Mouse (Mus musculus) bone marrow, adult 2 months (tissue): Measurements from ENCODE around the gene Clcn2. TPM values are rescaled to one million over a fixed set of nuclear protein-coding genes. Genes with fewer than 3 reads are reported as not detected.

ENCODE experiments used
- H3K27ac ChIP-seq: fragments of 200-500 bp; 2 replicates; pipeline ENCODE4 v1.5.1; 2012; ENCODE audit warnings: low read depth, mild to moderate bottlenecking, control low read depth, inconsistent platforms, low read length; ENCODE audit not compliant: control insufficient read depth, poor library complexity, insufficient read depth
- H3K4me1 ChIP-seq: fragments of 200-500 bp; 2 replicates; pipeline ENCODE4 v1.6.1; 2011; ENCODE audit warnings: low read length; ENCODE audit not compliant: control insufficient read depth, insufficient read depth
- H3K4me3 ChIP-seq: fragments of 200-500 bp; replicated peaks from 2 replicates; pipeline ENCODE3; 2011; ENCODE audit warnings: mild to moderate bottlenecking, low read depth, low read length, control low read depth; ENCODE audit not compliant: control insufficient read depth
- CTCF ChIP-seq: fragments of 200-500 bp; IDR thresholded peaks from 2 replicates; pipeline ENCODE4 v1.5.1; 2011; ENCODE audit warnings: low read length, control low read depth; ENCODE audit not compliant: control insufficient read depth, insufficient read depth
- POLR2A ChIP-seq: fragments of 200-500 bp; IDR thresholded peaks from 2 replicates; pipeline ENCODE4 v1.6.1; 2011; ENCODE audit warnings: low read depth, mild to moderate bottlenecking, control low read depth, low read length, borderline replicate concordance; ENCODE audit not compliant: control insufficient read depth
- WGBS: fragments of 180-500 bp; shearing (Covaris S2); methylation state at CpG from one replicate; pipeline ENCODE4 v1.1.7; 2018; 5-methylcytosine and 5-hydroxymethylcytosine counted together
- polyA plus RNA-seq: library from polyadenylated mRNA; stranded (reverse); fragments of >200 nt; gene quantifications from 2 replicates; pipeline ENCODE4 v1.2.4, GENCODE M21; 2011; ENCODE audit warnings: low replicate concordance; ENCODE audit not compliant: missing spikeins, insufficient read depth, insufficient read length

The Clcn2 gene
- polyA plus RNA-seq: 12.8 and 23.1 TPM in 2 replicates

DNA sequence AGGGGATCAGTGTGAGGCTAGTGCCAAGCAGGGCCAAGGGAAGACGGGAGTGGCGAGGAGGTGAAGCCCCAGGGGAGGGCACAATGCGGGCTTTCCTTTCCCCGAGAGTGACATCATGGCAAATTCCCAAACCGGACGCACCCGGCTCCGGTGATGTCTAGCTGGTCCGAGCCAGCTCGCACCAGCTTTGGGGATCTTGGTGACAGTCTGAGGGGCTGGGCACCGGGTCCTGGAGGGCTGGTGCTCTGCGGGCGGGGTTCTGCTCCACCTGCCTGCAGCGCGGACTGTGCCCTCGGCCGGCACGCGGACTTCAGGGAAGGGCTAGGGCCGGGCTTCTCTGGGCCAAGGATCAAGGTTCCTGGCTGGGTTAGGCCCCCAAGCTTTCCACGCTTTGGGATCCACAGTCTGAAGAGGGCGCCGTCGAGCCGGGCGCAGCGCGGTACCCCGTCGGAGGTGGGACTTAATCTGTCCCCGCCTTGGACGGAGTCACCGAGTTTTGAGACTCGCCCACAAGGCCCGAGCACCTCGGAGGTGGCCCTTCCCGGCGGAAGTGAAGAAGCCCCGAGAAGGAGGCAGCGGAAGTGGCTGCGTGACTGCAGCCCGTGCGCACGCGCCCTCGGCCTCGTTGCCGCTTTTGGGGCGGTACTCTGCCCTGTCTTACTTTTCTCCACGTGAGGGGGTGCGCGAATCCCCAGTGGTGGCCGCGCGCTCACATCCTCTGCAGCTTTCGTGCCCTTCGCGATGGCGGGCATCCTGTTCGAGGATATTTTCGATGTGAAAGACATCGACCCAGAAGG lies at the start of gene Clcn2, which contains the start of gene Polr2h:
Gene Clcn2 (minus strand): TSS at position 566 of the 797 bp plus-strand sequence.
Gene Polr2h (plus strand): TSS at position 485 of the 797 bp plus-strand sequence.
- peak; percentile 71; the same call in 1 of the 2 replicates for TF ChIP-seq CTCF
- peak; percentile 54; the same call in 1 of the 2 replicates for TF ChIP-seq POLR2A
- under 1% methylated on average over 62 of the region's 62 CpGs for WGBS
- H3K4me1 ChIP-seq: no peaks in the 10 kb centered on the region
- H3K4me3 ChIP-seq: peak within 1 kb of the TSS; percentile 94
- H3K27ac ChIP-seq: peak within 1 kb of the TSS; percentile 78

DNA sequence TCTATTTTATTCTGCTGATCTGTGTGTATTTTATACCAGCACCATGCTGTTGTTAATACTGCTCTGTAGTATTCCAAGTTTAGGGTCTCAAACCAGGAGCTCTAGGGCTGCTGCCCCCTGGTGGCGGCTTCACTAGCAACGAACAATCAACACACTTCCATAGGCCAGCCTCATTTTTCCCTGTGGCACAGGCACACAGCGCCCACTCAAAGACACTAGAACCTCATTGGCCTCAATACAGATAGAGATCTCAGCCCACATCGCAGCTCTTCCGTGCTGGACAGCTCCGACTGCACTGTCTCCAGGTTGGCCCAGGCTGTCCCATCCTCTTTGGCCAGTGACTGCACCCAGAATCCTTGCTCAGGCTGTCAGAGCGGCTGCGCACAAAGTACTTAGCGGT lies 47.7 kb upstream of the Clcn2 start:
- H3K4me1 ChIP-seq: no peaks in the 10 kb centered on the region
- no peak overlapping the region for H3K27ac ChIP-seq
- no peak overlapping the region for H3K4me3 ChIP-seq
- TF ChIP-seq CTCF (peak; percentile 74), POLR2A (no peak)
- WGBS: 46% methylated on average over 9 of the region's 9 CpGs

DNA sequence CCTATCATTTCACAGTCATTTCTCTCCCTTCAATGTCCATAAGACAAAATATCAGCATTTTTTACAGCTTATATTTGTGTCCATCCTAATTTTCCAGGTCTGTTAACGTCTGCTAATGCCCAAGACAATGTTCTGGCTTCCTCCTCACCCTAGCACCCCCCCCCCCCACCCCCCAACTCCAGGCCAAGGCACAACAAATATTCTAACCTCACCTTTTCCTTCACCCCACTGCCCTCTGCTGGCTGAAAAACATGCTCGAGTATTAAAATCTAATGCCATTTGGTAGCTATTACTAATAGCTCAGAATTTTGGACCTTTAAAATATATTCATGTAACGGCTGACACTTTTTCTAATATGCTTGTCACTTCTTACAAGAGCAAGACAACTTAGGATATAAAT lies 44.1 kb upstream of the Clcn2 start:
- 5% methylated on average over 3 of the region's 3 CpGs for whole genome bisulfite sequencing
- no peak overlapping the region for H3K27ac ChIP-seq
- no peaks in the 10 kb centered on the region; the same call in 1 of the 2 replicates for H3K4me1 ChIP-seq
- TF ChIP-seq POLR2A (no peak), CTCF (no peak)
- no peak overlapping the region for H3K4me3 ChIP-seq

DNA sequence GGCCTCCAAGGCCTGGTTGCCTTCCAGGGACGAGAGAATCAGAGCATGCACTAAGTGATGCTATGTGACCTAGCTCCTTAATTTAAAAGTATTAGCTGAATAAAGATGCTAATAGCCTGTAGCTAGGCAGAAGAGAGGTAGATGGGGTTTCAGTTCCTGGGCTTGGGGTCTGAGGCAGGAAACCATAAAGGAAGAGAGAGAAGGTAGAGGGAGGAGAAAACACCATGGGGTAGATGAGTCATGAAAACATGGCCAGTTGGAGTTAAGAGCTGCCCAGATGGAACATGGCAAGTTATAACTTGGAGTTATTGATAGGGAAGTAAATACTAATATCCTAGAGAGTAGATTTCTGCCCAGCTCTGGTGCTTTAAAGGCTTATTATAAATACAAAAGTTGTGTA lies 39.8 kb upstream of the Clcn2 start:
- H3K4me3 ChIP-seq: no peak overlapping the region
- no peak overlapping the region for H3K27ac ChIP-seq
- 50% methylated on average over 1 of the region's 1 CpGs for WGBS
- TF ChIP-seq POLR2A: no peak
- no peak for TF ChIP-seq CTCF
- peaks cover 1% of the 10 kb centered on the region; the same call in 1 of the 2 replicates for H3K4me1 ChIP-seq

GRCm38 (mm10) chr16:20756052-20756451 lies 38.5 kb upstream of the Clcn2 start:
- no peak for TF ChIP-seq CTCF
- TF ChIP-seq POLR2A: no peak
- 45% methylated on average over 5 of the region's 5 CpGs for WGBS

GRCm38 (mm10) chr16:20750518-20750917 lies 33.0 kb upstream of the Clcn2 start:
- no peaks in the 10 kb centered on the region for H3K4me1 ChIP-seq
- no peak for TF ChIP-seq POLR2A
- TF ChIP-seq CTCF: no peak
- no peak overlapping the region for H3K4me3 ChIP-seq
- WGBS: 65% methylated on average over 8 of the region's 8 CpGs
- no peak overlapping the region for H3K27ac ChIP-seq

More at GRCm38 (mm10) chr16:20756052-20756451, 38.5 kb upstream of the Clcn2 start:
- no peak overlapping the region for H3K4me3 ChIP-seq
- peaks cover 1% of the 10 kb centered on the region; the same call in 1 of the 2 replicates for H3K4me1 ChIP-seq
- H3K27ac ChIP-seq: no peak overlapping the region

DNA sequence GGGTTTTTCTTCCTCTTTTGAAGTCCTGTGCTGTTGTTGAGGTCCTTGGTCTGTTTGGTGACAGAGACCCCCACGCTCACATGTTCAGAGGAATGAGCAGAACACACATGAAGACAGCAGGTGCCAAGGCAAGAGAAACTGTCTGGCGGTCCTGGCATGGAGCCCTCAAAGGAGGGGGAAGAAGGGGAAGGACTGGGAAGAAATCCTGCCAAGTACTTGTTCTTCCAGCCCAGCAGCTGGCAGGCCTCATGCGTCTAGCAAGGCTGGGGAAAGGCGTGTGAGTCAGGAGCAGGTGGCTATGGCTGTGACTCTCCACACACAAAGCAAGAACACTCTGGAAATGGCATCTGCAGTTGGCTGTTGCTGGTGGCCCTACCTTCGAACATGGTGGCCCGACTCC lies 29.1 kb upstream of the Clcn2 start:
- H3K4me3 ChIP-seq: no peak overlapping the region
- TF ChIP-seq CTCF: no peak
- no peak for TF ChIP-seq POLR2A
- H3K4me1 ChIP-seq: no peaks in the 10 kb centered on the region
- no peak overlapping the region for H3K27ac ChIP-seq
- WGBS: 40% methylated on average over 6 of the region's 6 CpGs

DNA sequence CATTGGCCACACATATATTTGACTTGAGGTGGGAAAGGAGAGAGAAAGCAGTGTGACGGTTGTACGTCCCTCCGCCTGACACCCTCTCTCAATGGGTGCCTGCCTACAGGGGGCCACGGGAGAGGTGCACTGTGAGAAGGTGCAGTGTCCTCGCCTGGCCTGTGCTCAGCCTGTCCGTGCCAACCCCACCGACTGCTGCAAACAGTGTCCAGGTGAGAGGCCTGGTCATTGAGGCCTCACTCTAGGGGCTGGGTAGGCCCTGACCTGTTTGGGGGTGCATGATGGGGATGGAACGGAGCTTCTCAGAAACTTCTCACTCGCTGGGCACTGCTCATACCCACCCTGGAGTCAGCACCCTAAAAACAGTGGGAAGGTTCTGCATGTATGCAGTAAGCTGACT lies 22.3 kb upstream of the Clcn2 start:
- no peak overlapping the region for H3K4me3 ChIP-seq
- H3K4me1 ChIP-seq: no peaks in the 10 kb centered on the region
- no peak for TF ChIP-seq CTCF
- no peak for TF ChIP-seq POLR2A
- H3K27ac ChIP-seq: no peak overlapping the region
- WGBS: 79% methylated on average over 9 of the region's 9 CpGs

DNA sequence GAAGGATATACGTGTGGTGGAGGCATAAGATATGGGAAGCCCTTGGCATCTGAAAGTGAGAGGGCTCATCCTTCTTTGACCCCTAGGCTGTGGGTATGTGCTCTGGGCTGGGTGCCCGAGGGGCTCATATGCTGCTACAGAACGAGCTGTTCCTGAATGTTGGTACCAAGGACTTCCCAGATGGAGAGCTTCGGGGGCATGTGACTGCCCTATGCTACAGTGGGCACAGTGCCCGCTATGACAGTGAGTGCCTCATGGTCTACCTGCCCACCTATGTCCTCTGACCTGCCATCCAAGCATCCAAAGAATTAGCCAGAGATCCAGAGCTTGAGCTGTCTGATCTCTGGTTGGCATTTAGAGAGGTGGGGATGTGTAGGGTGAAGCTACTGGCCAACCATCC lies 19.3 kb upstream of the Clcn2 start:
- TF ChIP-seq POLR2A (no peak), CTCF (no peak)
- no peak overlapping the region for H3K27ac ChIP-seq
- 76% methylated on average over 5 of the region's 5 CpGs for WGBS
- H3K4me1 ChIP-seq: peaks cover 2% of the 10 kb centered on the region; the same call in 1 of the 2 replicates
- no peak overlapping the region for H3K4me3 ChIP-seq
